Mouse (Mus musculus) cerebellum, postnatal 36 days (tissue): ENCODE measurements around the gene Olfr476.
"Not testable (repeated sequence)": the region's sequence is repeated elsewhere in the genome, so short reads cannot be mapped to it uniquely, and the experiment has no call there.

Experiments used
- DNase-seq, 2 experiments: peaks; one replicate each; pipeline ENCODE4 v3.0.0; 2021 to 2022; ENCODE audit warnings: mixed read lengths in 2 of 2

Olfr476 gene

GRCm38 (mm10) chr7:107964503-107964902, at the start of gene Olfr476:
Olfr476 (plus strand) TSS chr7:107964803.
- no peak for DNase-seq

- no peak for DNase-seq
Observed at GRCm38 (mm10) chr7:107930146-107930545, 34.5 kb upstream of the Olfr476 start, which contains the start of gene Olfr473. Olfr473 (plus strand) TSS chr7:107930446.

GRCm38 (mm10) chr7:107952539-107952938, 12.1 kb upstream of the Olfr476 start:
- DNase-seq, result not testable (repeated sequence)

- DNase-seq, result no peak
Observed at GRCm38 (mm10) chr7:107954343-107954742, 10.3 kb upstream of the Olfr476 start, which contains the start of gene Olfr474. Olfr474 (plus strand) TSS chr7:107954643.

- DNase-seq, result no peak
Observed at GRCm38 (mm10) chr7:107986393-107986792, 21.8 kb downstream of the Olfr476 start, which contains the start of gene Olfr477. Olfr477 (plus strand) TSS chr7:107986693.

- DNase-seq, result not testable (repeated sequence)
Observed at GRCm38 (mm10) chr7:108014256-108014655, 49.7 kb downstream of the Olfr476 start.
